15 mouse cellular contexts compared by ENCODE assay signal in genomic region chr2:77126939-77127338, GRCm38 (mm10). TPM values are rescaled to one million over a fixed set of nuclear protein-coding genes. Genes with fewer than 3 reads are reported as not detected.
A peak's percentile ranks its signal among the peaks of the same experiment; 100 is the strongest.
DNase-seq lines count a peak whose midpoint lies in the region; ATAC-seq lines count a peak whose summit lies in the region.
"Had no signal": no experiment of that assay in that cellular context is flagged by ENCODE, and none has a peak within 500 bp of the region (broad histone marks: within the 10 kb centered on the region; RNA-seq: fewer than 3 reads in every experiment).

No protein-coding gene starts in this region.

- H3K27me3 ChIP-seq in heart, embryonic 10.5 days (ENCODE audit: insufficient read depth, poor library complexity, severe bottlenecking): no peaks in the 10 kb centered on the region
- no peaks in the 10 kb centered on the region for H3K27me3 ChIP-seq in embryonic facial prominence, embryonic 15.5 days

- peak; percentile 34; the same call in 1 of the 2 replicates for ATAC-seq in embryonic facial prominence, embryonic 15.5 days (ENCODE audit: insufficient number of reproducible peaks, low FRiP score, low TSS enrichment, low read depth)
- ATAC-seq: CD4-positive, CD25-positive, alpha-beta regulatory T cell, adult 4 months had no signal

- 30% methylated on average over 1 of the region's 1 CpGs for WGBS in heart, embryonic 10.5 days
- 67% methylated on average over 1 of the region's 1 CpGs for WGBS in embryonic facial prominence, embryonic 15.5 days

- peaks cover 15% of the 10 kb centered on the region for H3K4me1 ChIP-seq in heart, embryonic 10.5 days
- no peaks in the 10 kb centered on the region for H3K4me1 ChIP-seq in embryonic facial prominence, embryonic 15.5 days

- H3K4me3 ChIP-seq in heart, embryonic 10.5 days: no peak overlapping the region
- no peak overlapping the region for H3K4me3 ChIP-seq in embryonic facial prominence, embryonic 15.5 days (replicated peaks)

- H3K9me3 ChIP-seq in heart, embryonic 10.5 days: no peaks in the 10 kb centered on the region
- H3K9me3 ChIP-seq in embryonic facial prominence, embryonic 15.5 days (replicated peaks): no peaks in the 10 kb centered on the region

- peak; percentile 91 for DNase-seq in heart, adult 11 months
- no peak for DNase-seq in heart, embryonic 10.5 days (ENCODE audit: low spot score)
- peak; percentile 30 for DNase-seq in Muller cell, postnatal 12 days (ENCODE audit: inconsistent ontology term)
- DNase-seq in heart, postnatal 4 days: peak; percentile 15
- DNase-seq in kidney, adult 8-10 months: no peak
- no peak for DNase-seq in cerebellum, adult 9-10 months
- DNase-seq in urinary bladder, postnatal 14 days (ENCODE audit: low spot score): no peak
- DNase-seq: cerebellum, postnatal 25 days; kidney, postnatal 14 days; layer of hippocampus, postnatal 36 days; liver; thymus, adult 2 months had no signal

- peaks cover 38% of the 10 kb centered on the region for H3K36me3 ChIP-seq in heart, embryonic 10.5 days
- no peaks in the 10 kb centered on the region for H3K36me3 ChIP-seq in embryonic facial prominence, embryonic 15.5 days

- H3K9ac ChIP-seq in embryonic facial prominence, embryonic 15.5 days: no peak overlapping the region

- H3K4me2 ChIP-seq in embryonic facial prominence, embryonic 15.5 days (replicated peaks): no peak overlapping the region

- H3K27ac ChIP-seq in heart, embryonic 10.5 days: no peak overlapping the region
- H3K27ac ChIP-seq in embryonic facial prominence, embryonic 15.5 days (replicated peaks): no peak overlapping the region
- H3K27ac ChIP-seq: macrophage had no signal

RNA-seq across cellular contexts. Expression of gene Ccdc141, which starts 43.5 kb away (rescaled TPM):
- polyA plus RNA-seq in heart, embryonic 10.5 days (2016; fragmentation: Nextera tagmentation; extraction: Ambion mirVana): 150 and 241 TPM in 2 replicates
- polyA plus RNA-seq in embryonic facial prominence, embryonic 15.5 days (2015; fragmentation: Nextera tagmentation; extraction: Ambion mirVana): 22.0 and 30.3 TPM in 2 replicates
- 100 to 1,000 TPM; 228 to 229 TPM for total RNA-seq in heart, postnatal 4 days (2021)

Comparison
In these comparisons a context has a peak if more than half of its experiments do, and no peak if none do; other contexts are left out.
1. DNase-seq: peak in heart, adult 11 months (single experiment), Muller cell, postnatal 12 days (single experiment) and heart, postnatal 4 days (single experiment); none in heart, embryonic 10.5 days (single experiment), kidney, adult 8-10 months (0 of 2), cerebellum, adult 9-10 months (single experiment) and urinary bladder, postnatal 14 days (single experiment).